Mouse (Mus musculus) brain, embryonic 18.5 days (tissue): ENCODE results near the gene Sec16a.
"Not testable (repeated sequence)": the region's sequence is repeated elsewhere in the genome, so short reads cannot be mapped to it uniquely, and the experiment has no call there.

Experiments used
- DNase-seq: peaks from one replicate; pipeline ENCODE4 v3.0.0-alpha.2; 2012; ENCODE audit warnings: low read depth, low spot score

The Sec16a gene

GRCm38 (mm10) chr2:26389154-26389690 lies 55.8 kb downstream of the Sec16a start, which contains the start of the genes Entr1 and Pmpca:
Entr1 (minus strand) TSS chr2:26389316.
Pmpca (plus strand) TSS chr2:26389339.
- DNase-seq = peak; percentile 67

- no peak for DNase-seq
Observed at GRCm38 (mm10) chr2:26388682-26389153, 56.3 kb downstream of the Sec16a start.

DNA sequence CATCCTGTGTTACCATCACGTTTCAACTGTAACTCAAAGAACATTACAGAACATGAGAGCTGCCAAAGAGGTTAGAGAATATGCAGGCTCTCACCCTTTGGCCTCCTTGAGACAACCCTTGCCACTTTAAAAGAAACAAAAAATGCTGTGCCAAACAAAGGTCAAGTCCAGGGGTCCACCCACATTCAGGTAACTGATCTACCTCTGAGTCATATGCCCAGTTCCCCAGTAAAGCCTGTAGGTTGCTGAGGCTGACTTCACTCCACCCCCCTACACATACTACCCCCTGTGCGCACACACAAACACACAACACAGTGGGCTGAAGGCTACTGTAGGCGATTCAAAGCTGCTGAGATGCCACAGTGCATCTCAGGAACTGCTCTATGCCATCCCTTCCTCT lies 57.3 kb downstream of the Sec16a start:
- no peak for DNase-seq

GRCm38 (mm10) chr2:26380871-26381270 lies 64.1 kb downstream of the Sec16a start:
- DNase-seq = not testable (repeated sequence)

DNA sequence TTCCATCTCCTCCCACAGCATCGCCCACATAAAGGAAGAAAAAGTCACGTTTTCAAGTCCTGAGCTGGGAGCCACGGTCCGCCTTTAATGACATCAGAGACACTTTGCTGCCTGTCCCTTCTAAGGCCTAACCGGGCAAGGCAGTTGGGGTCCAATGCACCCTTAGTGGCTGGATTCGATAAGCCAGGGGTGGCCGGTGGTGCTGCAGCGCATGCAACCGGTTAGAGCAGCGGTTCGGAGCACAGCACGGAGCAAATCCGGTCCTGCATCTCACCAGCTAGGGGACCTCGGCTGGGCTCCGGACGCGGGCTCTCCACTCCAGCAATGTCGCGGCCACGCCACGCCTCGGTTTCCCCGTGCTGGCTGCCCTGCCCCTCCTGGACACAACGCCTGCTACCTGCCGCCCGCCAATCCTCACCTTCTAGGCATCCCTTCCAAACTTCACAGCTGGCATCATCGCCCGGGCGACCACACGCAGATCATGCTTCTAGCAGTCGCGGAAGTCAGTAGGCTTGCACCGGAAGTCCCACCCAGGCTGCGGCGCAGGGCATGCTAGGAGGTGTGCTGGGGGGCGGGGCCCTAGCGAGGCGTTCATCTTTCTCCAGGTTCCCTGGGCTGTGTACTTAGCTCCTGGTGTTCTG lies 64.8 kb downstream of the Sec16a start, which contains the start of gene Snapc4:
Gene Snapc4, minus strand, starts transcription at position 523 of the 641 bp plus-strand sequence.
- DNase-seq = peak; percentile 47

DNA sequence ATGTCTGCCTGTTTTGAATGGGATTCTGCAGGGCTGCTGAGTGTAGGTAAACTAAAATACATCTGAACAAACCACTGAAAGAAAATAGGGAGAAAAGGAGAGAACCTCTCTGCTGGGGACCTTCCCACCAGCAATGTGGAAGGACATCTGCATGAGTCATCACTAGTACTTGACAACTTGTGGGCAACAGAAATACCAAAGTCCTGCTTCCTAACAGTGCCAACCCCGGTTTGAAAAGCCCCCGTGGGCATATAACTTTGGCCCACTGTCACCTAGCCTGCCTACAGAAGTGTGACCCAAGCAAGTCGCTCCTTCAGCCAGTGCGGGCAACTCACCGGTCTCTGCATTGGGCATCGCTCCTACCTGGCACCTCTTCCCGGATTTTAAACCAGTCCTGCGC lies 72.6 kb downstream of the Sec16a start:
- no peak for DNase-seq

DNA sequence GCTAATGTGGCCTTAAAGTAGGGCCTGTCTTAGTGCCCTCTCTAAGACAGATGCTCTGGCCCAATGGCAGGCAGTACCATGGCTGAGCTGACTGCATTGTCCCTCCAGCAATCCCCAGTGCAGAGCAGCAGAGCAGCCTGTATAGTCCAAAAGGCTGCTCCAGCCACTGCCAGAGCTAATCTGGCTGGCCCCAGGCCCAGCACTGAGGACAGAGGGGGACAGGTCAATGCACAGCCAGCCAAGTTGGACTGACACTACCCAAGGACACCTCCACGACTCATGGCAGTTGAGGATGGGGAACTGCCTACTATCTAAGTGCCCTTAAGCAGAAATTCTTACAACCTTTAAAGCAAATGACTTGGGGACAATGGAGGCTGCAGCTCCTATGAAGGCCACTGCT lies 76.4 kb downstream of the Sec16a start:
- DNase-seq = no peak

GRCm38 (mm10) chr2:26367911-26368310 lies 77.1 kb downstream of the Sec16a start:
- DNase-seq = no peak

DNA sequence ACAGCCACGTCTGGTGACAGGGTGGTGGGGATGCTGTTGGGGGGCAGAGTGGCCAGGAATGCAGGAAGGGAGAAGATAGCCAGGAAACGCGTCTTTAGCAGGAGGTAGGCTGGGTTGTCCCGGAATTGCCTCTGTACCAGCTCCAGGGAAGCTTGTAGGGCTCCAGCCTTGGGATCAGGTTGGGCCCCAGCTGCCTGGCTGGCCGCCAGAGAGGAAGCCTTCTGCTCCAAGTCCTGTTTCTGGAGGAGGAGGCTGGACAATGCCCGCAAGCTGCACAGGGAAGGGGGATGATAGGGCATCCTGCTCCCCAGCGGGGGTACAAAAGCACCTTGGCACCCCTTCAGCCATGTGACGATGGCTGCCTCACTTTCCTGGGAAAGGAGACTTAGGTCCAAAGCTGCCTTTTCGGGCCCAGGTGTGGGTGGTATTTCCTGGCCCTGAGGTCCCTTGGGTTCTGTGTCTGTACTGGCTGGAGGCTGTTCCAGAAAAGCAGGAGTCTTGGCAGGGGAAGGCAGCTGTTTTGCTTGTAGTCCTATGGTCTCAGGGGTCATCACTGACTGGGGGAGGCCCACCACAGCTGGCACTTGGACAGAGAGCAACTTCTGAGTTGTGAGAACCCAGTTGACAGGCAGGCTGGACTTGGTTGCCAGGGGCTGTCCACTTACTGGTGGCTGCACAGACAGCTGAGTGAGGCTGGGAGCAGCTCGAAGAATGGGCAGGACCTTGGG lies 80.1 kb downstream of the Sec16a start:
- DNase-seq = no peak

GRCm38 (mm10) chr2:26363481-26363880 lies 81.5 kb downstream of the Sec16a start:
- no peak for DNase-seq

GRCm38 (mm10) chr2:26362991-26363390 lies 82.0 kb downstream of the Sec16a start:
- DNase-seq = no peak

DNA sequence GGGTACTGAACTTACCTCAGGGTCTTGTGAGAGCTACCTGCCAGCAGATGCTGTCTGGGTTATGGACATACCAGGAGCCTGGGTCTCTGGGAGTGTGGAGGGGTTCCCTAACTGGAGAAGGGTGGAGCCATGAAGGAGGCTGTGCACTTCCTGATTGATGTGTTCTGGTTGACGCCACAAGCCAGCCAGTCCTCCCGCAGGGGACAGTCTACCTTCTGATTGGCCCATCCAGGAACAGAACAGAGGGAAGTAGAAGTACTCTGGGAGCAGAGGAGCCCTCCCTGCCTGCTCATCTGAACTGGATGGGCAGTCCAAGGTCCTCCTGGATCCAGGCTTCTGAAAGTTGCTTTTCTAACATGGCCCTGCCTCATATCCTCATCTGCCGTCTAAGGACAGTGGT lies 84.2 kb downstream of the Sec16a start, which contains the start of gene Card9:
Gene Card9, minus strand, starts transcription at position 147 of the 400 bp plus-strand sequence.
- no peak for DNase-seq

- DNase-seq = no peak
Observed at GRCm38 (mm10) chr2:26359983-26360382, 85.0 kb downstream of the Sec16a start.
